Comparison of ENCODE assay signal across 27 mouse cellular contexts in the genomic region with DNA sequence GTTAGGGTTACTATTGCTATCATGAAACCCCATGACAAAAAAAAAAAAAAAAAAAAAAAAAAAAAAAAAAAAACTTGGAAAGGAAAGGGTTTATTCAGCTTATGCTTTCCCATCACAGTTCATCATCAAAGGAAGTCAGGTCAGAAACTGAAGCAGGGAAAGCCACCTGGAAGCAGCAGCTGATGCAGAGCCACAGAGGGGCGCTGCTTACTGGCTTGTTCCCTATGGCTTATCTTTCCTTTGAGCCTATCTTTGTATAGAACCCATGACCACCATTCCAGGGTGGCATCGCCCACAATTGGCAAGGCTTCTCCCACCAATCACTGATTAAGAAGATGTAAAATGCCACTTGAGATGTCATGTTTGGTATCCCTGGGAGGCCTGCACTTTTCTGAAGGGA.
"Had no signal": no experiment of that assay in that cellular context is flagged by ENCODE, and none has a peak within 500 bp of the region (broad histone marks: within the 10 kb centered on the region; RNA-seq: fewer than 3 reads in every experiment).

No protein-coding gene starts in this region.

- H3K4me1 ChIP-seq: heart, embryonic 12.5 days; hindbrain, embryonic 10.5 days; hindbrain, embryonic 12.5 days; liver, embryonic 13.5 days; liver, embryonic 15.5 days had no signal

- DNase-seq: gastrocnemius, adult 2 months; gastrocnemius, postnatal 10 days; gastrocnemius, postnatal 25 days; heart, adult 18-20 months; heart, postnatal 10 days; heart, postnatal 4 days; kidney, adult 18-20 months; kidney, adult 9 months; kidney, postnatal 14 days; kidney, postnatal 4 days; liver; liver, embryonic 13.5 days had no signal

- ATAC-seq: hindbrain, embryonic 16.5 days; inflammation-experienced regulatory T-cells, adult 6 months; intestine, embryonic 16.5 days had no signal

- H3K27ac ChIP-seq: gastrocnemius, adult 2 months; heart, embryonic 10.5 days; hindbrain, embryonic 10.5 days; hindbrain, embryonic 12.5 days; hindbrain, embryonic 14.5 days; kidney, embryonic 15.5 days; kidney, postnatal 0 days; layer of hippocampus, adult 2 months; left cerebral cortex, adult 2 months; limb, embryonic 10.5 days; limb, embryonic 12.5 days; liver, embryonic 13.5 days; liver, embryonic 15.5 days had no signal

- H3K27me3 ChIP-seq: heart, embryonic 12.5 days; hindbrain, embryonic 12.5 days; kidney, embryonic 15.5 days; limb, embryonic 12.5 days; liver, embryonic 13.5 days; liver, embryonic 15.5 days had no signal

- H3K36me3 ChIP-seq: heart, embryonic 10.5 days; heart, embryonic 12.5 days; hindbrain, embryonic 10.5 days; hindbrain, embryonic 12.5 days; kidney, embryonic 15.5 days; limb, embryonic 10.5 days; limb, embryonic 12.5 days; liver, embryonic 13.5 days; liver, embryonic 15.5 days had no signal

- H3K9ac ChIP-seq: heart, embryonic 12.5 days; hindbrain, embryonic 12.5 days; hindbrain, embryonic 14.5 days; kidney, embryonic 15.5 days; limb, embryonic 12.5 days; liver, embryonic 13.5 days; liver, embryonic 15.5 days had no signal

- H3K9me3 ChIP-seq: heart, embryonic 10.5 days; heart, embryonic 12.5 days; hindbrain, embryonic 10.5 days; hindbrain, embryonic 12.5 days; kidney, embryonic 15.5 days; limb, embryonic 10.5 days; limb, embryonic 12.5 days; liver, embryonic 13.5 days; liver, embryonic 15.5 days had no signal

- H3K4me2 ChIP-seq: heart, embryonic 12.5 days; hindbrain, embryonic 12.5 days; hindbrain, embryonic 14.5 days; kidney, embryonic 15.5 days; limb, embryonic 12.5 days; liver, embryonic 13.5 days; liver, embryonic 15.5 days had no signal

- H3K4me3 ChIP-seq: gastrocnemius, adult 2 months; heart, embryonic 10.5 days; heart, embryonic 12.5 days; hindbrain, embryonic 10.5 days; hindbrain, embryonic 12.5 days; kidney, embryonic 15.5 days; layer of hippocampus, adult 2 months; left cerebral cortex, adult 2 months; limb, embryonic 10.5 days; limb, embryonic 12.5 days; liver, embryonic 13.5 days; liver, embryonic 15.5 days had no signal
